Comparison of ENCODE assay signal across 14 mouse cellular contexts in genomic region chr2:7344951-7345350, GRCm38 (mm10).
"Had no signal": no experiment of that assay in that cellular context is flagged by ENCODE, and none has a peak within 500 bp of the region (broad histone marks: within the 10 kb centered on the region; RNA-seq: fewer than 3 reads in every experiment).

No protein-coding gene starts in this region.

- H3K4me3 ChIP-seq: midbrain, embryonic 10.5 days; midbrain, embryonic 12.5 days; neural tube, embryonic 12.5 days; stomach, embryonic 15.5 days had no signal

- H3K9ac ChIP-seq: lung, embryonic 14.5 days; midbrain, embryonic 12.5 days; neural tube, embryonic 12.5 days; stomach, embryonic 15.5 days had no signal

- H3K4me2 ChIP-seq: lung, embryonic 14.5 days; midbrain, embryonic 12.5 days; neural tube, embryonic 12.5 days; stomach, embryonic 15.5 days had no signal

- H3K4me1 ChIP-seq: midbrain, embryonic 10.5 days; midbrain, embryonic 12.5 days; neural tube, embryonic 12.5 days; stomach, embryonic 15.5 days had no signal

- DNase-seq: lung, adult 18-20 months; lung, embryonic 14.5 days; lung, postnatal 10 days; lung, postnatal 4 days; midbrain, embryonic 14.5 days; right cerebral cortex, postnatal 14 days; thymus, adult 2 months; thymus, postnatal 25 days; thymus, postnatal 4 days had no signal

- H3K27me3 ChIP-seq: midbrain, embryonic 12.5 days; neural tube, embryonic 12.5 days; stomach, embryonic 15.5 days had no signal

- H3K27ac ChIP-seq: midbrain, embryonic 10.5 days; midbrain, embryonic 12.5 days; neural tube, embryonic 12.5 days; stomach, embryonic 15.5 days; stomach, postnatal 0 days had no signal

- H3K36me3 ChIP-seq: midbrain, embryonic 10.5 days; midbrain, embryonic 12.5 days; neural tube, embryonic 12.5 days; stomach, embryonic 15.5 days had no signal

- H3K9me3 ChIP-seq: midbrain, embryonic 10.5 days; midbrain, embryonic 12.5 days; neural tube, embryonic 12.5 days; stomach, embryonic 15.5 days had no signal
